8 mouse cellular contexts compared by ENCODE assay signal in genomic region chr1:132138576-132139415, GRCm38 (mm10). TPM values are rescaled to one million over a fixed set of nuclear protein-coding genes. Genes with fewer than 3 reads are reported as not detected.
DNase-seq lines count a peak whose midpoint lies in the region; ATAC-seq and TF ChIP-seq lines count a peak whose summit lies in the region.

No protein-coding gene starts in this region.

- intact Hi-C loops in gastrocnemius, adult 2 months (cut with DNase I) = no loop called here

- H3K4me3 ChIP-seq in gastrocnemius, adult 2 months = peak overlapping the region; percentile 83
- H3K4me3 ChIP-seq in ES-Bruce4 (ENCODE audit: low read depth, low read length) (peak overlapping the region; percentile 71), macrophage (ENCODE audit: inconsistent target) (peak overlapping the region; percentile 93)
- peak overlapping the region; percentile 71 for H3K4me3 ChIP-seq in heart, postnatal 0 days (ENCODE audit: low read depth, low read length)

- H3K36me3 ChIP-seq in ES-Bruce4 (ENCODE audit: control insufficient read depth, insufficient read depth, low read length, poor library complexity, severe bottlenecking) = no peaks in the 10 kb centered on the region
- no peaks in the 10 kb centered on the region for H3K36me3 ChIP-seq in heart, postnatal 0 days (replicated peaks; ENCODE audit: control insufficient read depth, insufficient read depth, low read length)
- no peaks in the 10 kb centered on the region; the same call in 1 of the 2 replicates for H3K36me3 ChIP-seq in macrophage (ENCODE audit: inconsistent target)

- peak overlapping the region; percentile 86 for H3K27ac ChIP-seq in gastrocnemius, adult 2 months
- H3K27ac ChIP-seq in ES-Bruce4 (ENCODE audit: insufficient read depth, low read length) (no peak overlapping the region), macrophage (peak overlapping the region; percentile 94)
- no peak overlapping the region for H3K27ac ChIP-seq in heart, postnatal 0 days (ENCODE audit: low read depth)

- no peak for DNase-seq in gastrocnemius, adult 2 months
- no peak for DNase-seq in gastrocnemius, adult 18-20 months (ENCODE audit: low spot score)
- DNase-seq in heart, postnatal 0 days (ENCODE audit: low spot score) = no peak
- DNase-seq in frontal cortex, postnatal 10 days (ENCODE audit: low spot score in 2 of 2) = no peak
- DNase-seq in frontal cortex, adult 2 months (ENCODE audit: extremely low spot score in 1 of 2, low spot score in 1 of 2) = no peak
- no peak for DNase-seq in frontal cortex, postnatal 36 days (ENCODE audit: low spot score in 2 of 2)

- TF ChIP-seq EP300 in ES-Bruce4 (IDR thresholded peaks at IDR 0.05; ENCODE audit: insufficient read depth, low read depth, low read length) = no peak
- no peak for TF ChIP-seq EP300 in heart, postnatal 0 days (IDR thresholded peaks at IDR 0.05; ENCODE audit: low read depth)

- TF ChIP-seq POLR2A in ES-Bruce4 (IDR thresholded peaks at IDR 0.05; ENCODE audit: insufficient read depth, low read length) = no peak

- no peaks in the 10 kb centered on the region for H3K9me3 ChIP-seq in ES-Bruce4 (replicated peaks; ENCODE audit: control insufficient read depth, insufficient read depth, low read length, poor library complexity, severe bottlenecking)
- H3K9me3 ChIP-seq in heart, postnatal 0 days (replicated peaks; ENCODE audit: control insufficient read depth, low read length) = no peaks in the 10 kb centered on the region

- H3K27me3 ChIP-seq in ES-Bruce4 (ENCODE audit: control insufficient read depth, insufficient read depth, low read length, poor library complexity, severe bottlenecking) = no peaks in the 10 kb centered on the region
- H3K27me3 ChIP-seq in heart, postnatal 0 days (ENCODE audit: control insufficient read depth, insufficient read depth, low read length) = no peaks in the 10 kb centered on the region

- peak overlapping the region; percentile 70 for H3K9ac ChIP-seq in ES-Bruce4 (ENCODE audit: low read depth, poor library complexity, severe bottlenecking)
- H3K9ac ChIP-seq in heart, postnatal 0 days (replicated peaks; ENCODE audit: low read depth, low read length) = peak overlapping the region; percentile 74

- H3K79me2 ChIP-seq in macrophage (ENCODE audit: inconsistent target) = peaks cover 68% of the 10 kb centered on the region

- peaks cover 4% of the 10 kb centered on the region for H3K4me1 ChIP-seq in ES-Bruce4 (ENCODE audit: control insufficient read depth, insufficient read depth, low read length)
- H3K4me1 ChIP-seq in heart, postnatal 0 days (ENCODE audit: control insufficient read depth, insufficient read depth) = peaks cover 8% of the 10 kb centered on the region; the same call in 1 of the 2 replicates

- WGBS in heart, postnatal 0 days = 9% methylated on average over 35 of the region's 35 CpGs
- WGBS in macrophage (ENCODE audit: missing documents) = 6% methylated on average over 33 of the region's 35 CpGs

- peak overlapping the region; percentile 100 for H3K4me2 ChIP-seq in heart, postnatal 0 days (ENCODE audit: low read depth, low read length)

- TF ChIP-seq CTCF in gastrocnemius, adult 2 months (IDR thresholded peaks at IDR 0.05) = no peak
- TF ChIP-seq CTCF in ES-Bruce4 (IDR thresholded peaks at IDR 0.05; ENCODE audit: low read depth, low read length) = no peak
- no peak for TF ChIP-seq CTCF in heart, postnatal 0 days (IDR thresholded peaks at IDR 0.05; ENCODE audit: low read depth)

- ATAC-seq in heart, postnatal 0 days (ENCODE audit: insufficient read depth, low read depth) = no peak

RNA-seq across cellular contexts. Expression of gene Cdk18, which starts 0.7 kb away (rescaled TPM):
- 1 to 10 TPM; 3.0 to 4.1 TPM for total RNA-seq in gastrocnemius, adult 2 months (2021)
- 1 to 10 TPM; 5.0 to 6.1 TPM for total RNA-seq in gastrocnemius, adult 18-20 months (2021)
- polyA plus RNA-seq in ES-Bruce4 (2011; ENCODE audit: insufficient read depth, insufficient read length, low read depth, missing spikeins) = 24.6 and 32.8 TPM in 2 replicates
- 4.0 and 6.2 TPM in 2 replicates for total RNA-seq in heart, postnatal 0 days (2014; rRNA removed; ENCODE audit: low replicate concordance)
- polyA plus RNA-seq in heart, postnatal 0 days (2015; fragmentation: Nextera tagmentation; extraction: Ambion mirVana) = 1.9 and 2.0 TPM in 2 replicates
- total RNA-seq in macrophage (2018; cell fraction: chromatin; rRNA removed) = 100 to 1,000 TPM in 18 of 26 experiments, 10 to 100 TPM in 8; 36.4 to 443 (median 163) TPM
- total RNA-seq in macrophage (2018; cell fraction: cytosol; rRNA removed) = 100 to 1,000 TPM in 8 of 26 experiments, 10 to 100 TPM in 18; 32.8 to 118 (median 70.3) TPM
- 100 to 1,000 TPM in 12 of 26 experiments, 10 to 100 TPM in 14; 32.7 to 253 (median 92.9) TPM for total RNA-seq in macrophage (2018; cell fraction: nucleus; rRNA removed)
- 71.8 to 165 TPM (median 102 TPM) in 3 replicates for polyA plus RNA-seq in macrophage (2018)
- 28.8 and 43.4 TPM in 2 replicates for polyA plus RNA-seq in frontal cortex, adult 2 months (2012; rRNA removed)

RNA-seq across cellular contexts. Expression of gene Lemd1, which starts 52.4 kb away (rescaled TPM):
- not detected for total RNA-seq in gastrocnemius, adult 2 months (2021)
- not detected for total RNA-seq in gastrocnemius, adult 18-20 months (2021)
- polyA plus RNA-seq in ES-Bruce4 (2011; ENCODE audit: insufficient read depth, insufficient read length, low read depth, missing spikeins) (16.8 and 20.0 TPM in 2 replicates), macrophage (2018) (not detected in 3 replicates)
- total RNA-seq in heart, postnatal 0 days (2014; rRNA removed; ENCODE audit: low replicate concordance) = not detected in 2 replicates
- polyA plus RNA-seq in heart, postnatal 0 days (2015; fragmentation: Nextera tagmentation; extraction: Ambion mirVana) = not detected in 2 replicates
- total RNA-seq in macrophage (2018; cell fraction: chromatin; rRNA removed) = not detected
- total RNA-seq in macrophage (2018; cell fraction: cytosol; rRNA removed) = not detected
- total RNA-seq in macrophage (2018; cell fraction: nucleus; rRNA removed) = not detected
- polyA plus RNA-seq in frontal cortex, adult 2 months (2012; rRNA removed) = 9.6 and 10.7 TPM in 2 replicates

RNA-seq across cellular contexts. Expression of gene AC124108.1, which starts 52.5 kb away (rescaled TPM):
- total RNA-seq in gastrocnemius, adult 2 months (2021) = not detected
- total RNA-seq in gastrocnemius, adult 18-20 months (2021) = not detected
- polyA plus RNA-seq in ES-Bruce4 (2011; ENCODE audit: insufficient read depth, insufficient read length, low read depth, missing spikeins) (7.6 and 7.7 TPM in 2 replicates), macrophage (2018) (not detected in 3 replicates)
- 0.39 TPM in 1 of 2 replicates, not detected in the other for total RNA-seq in heart, postnatal 0 days (2014; rRNA removed; ENCODE audit: low replicate concordance)
- polyA plus RNA-seq in heart, postnatal 0 days (2015; fragmentation: Nextera tagmentation; extraction: Ambion mirVana) = not detected in 2 replicates
- total RNA-seq in macrophage (2018; cell fraction: chromatin; rRNA removed) = not detected
- not detected for total RNA-seq in macrophage (2018; cell fraction: cytosol; rRNA removed)
- not detected for total RNA-seq in macrophage (2018; cell fraction: nucleus; rRNA removed)
- polyA plus RNA-seq in frontal cortex, adult 2 months (2012; rRNA removed) = 6.4 and 6.8 TPM in 2 replicates

Comparison
In these comparisons a context has a peak if more than half of its experiments do, and no peak if none do; other contexts are left out.
1. H3K27ac ChIP-seq: peak in gastrocnemius, adult 2 months (single experiment) and macrophage (single experiment); none in ES-Bruce4 (single experiment) and heart, postnatal 0 days (single experiment).
2. RNA of gene Lemd1, which starts 52.4 kb away (polyA plus RNA-seq): 16.8 to 20.0 TPM in ES-Bruce4 and 9.6 to 10.7 TPM in frontal cortex, adult 2 months; not detected in heart, postnatal 0 days and not detected in macrophage; every median in the first group is over 10 times any median in the second.
3. Peak in every context shown above with its lines, with median percentiles within 50 percentile points of each other: H3K4me3 ChIP-seq.